Mouse (Mus musculus): ENCODE results near the gene Nr4a3.

Nr4a3 gene

GRCm38 (mm10) chr4:48110331-48110730 lies 65.4 kb downstream of the Nr4a3 start:
- no peak for DNase-seq (ENCODE audit: low read depth, low spot score)

- peak; percentile 35 for DNase-seq (ENCODE audit: low read depth, low spot score)
These were observed 71.2 kb downstream of the Nr4a3 start for GRCm38 (mm10) chr4:48116191-48116590.

- no peak for DNase-seq (ENCODE audit: low read depth, low spot score)
These were observed 79.4 kb downstream of the Nr4a3 start for GRCm38 (mm10) chr4:48124416-48124772.

GRCm38 (mm10) chr4:48124773-48125469 lies 80.0 kb downstream of the Nr4a3 start, which contains the start of gene Stx17:
TSS of gene Stx17 (plus strand) at chr4:48124915.
- peak; percentile 86 for DNase-seq (ENCODE audit: low read depth, low spot score)

- no peak for DNase-seq (ENCODE audit: low read depth, low spot score)
These were observed 85.4 kb downstream of the Nr4a3 start for GRCm38 (mm10) chr4:48130314-48130713.

- DNase-seq (ENCODE audit: low read depth, low spot score): no peak
These were observed 86.7 kb downstream of the Nr4a3 start for GRCm38 (mm10) chr4:48131606-48132005.

- DNase-seq (ENCODE audit: low read depth, low spot score): no peak
These were observed 87.8 kb downstream of the Nr4a3 start for GRCm38 (mm10) chr4:48132721-48133120.

All from brain, adult 2 months (tissue).